Comparison of ENCODE assay signal across 23 mouse cellular contexts in genomic region chr13:39290216-39290960, GRCm38 (mm10).
A peak's percentile ranks its signal among the peaks of the same experiment; 100 is the strongest.
DNase-seq lines count a peak whose midpoint lies in the region; ATAC-seq and TF ChIP-seq lines count a peak whose summit lies in the region.
"Had no signal": no experiment of that assay in that cellular context is flagged by ENCODE, and none has a peak within 500 bp of the region (broad histone marks: within the 10 kb centered on the region; RNA-seq: fewer than 3 reads in every experiment).

No protein-coding gene starts in this region.

- H3K9me3 ChIP-seq in heart, embryonic 11.5 days (replicated peaks; ENCODE audit: control insufficient read depth, low read length): no peaks in the 10 kb centered on the region
- H3K9me3 ChIP-seq in lung, postnatal 0 days (ENCODE audit: low read length): no peaks in the 10 kb centered on the region
- H3K9me3 ChIP-seq in neural tube, embryonic 15.5 days (replicated peaks): no peaks in the 10 kb centered on the region
- H3K9me3 ChIP-seq: forebrain, embryonic 13.5 days; limb, embryonic 12.5 days; liver, embryonic 15.5 days; midbrain, embryonic 12.5 days; stomach, embryonic 15.5 days had no signal

- H3K79me2 ChIP-seq in myocyte (ENCODE audit: control insufficient read depth, insufficient read depth): no peaks in the 10 kb centered on the region

- H3K27me3 ChIP-seq in heart, embryonic 11.5 days (ENCODE audit: control insufficient read depth, insufficient read depth, low read length): no peaks in the 10 kb centered on the region
- no peaks in the 10 kb centered on the region for H3K27me3 ChIP-seq in lung, postnatal 0 days (replicated peaks; ENCODE audit: insufficient read depth, low read length)
- H3K27me3 ChIP-seq in myocyte (ENCODE audit: control insufficient read depth, insufficient read depth, insufficient read length): no peaks in the 10 kb centered on the region
- no peaks in the 10 kb centered on the region for H3K27me3 ChIP-seq in neural tube, embryonic 15.5 days (replicated peaks)
- H3K27me3 ChIP-seq: forebrain, embryonic 13.5 days; limb, embryonic 12.5 days; liver, embryonic 15.5 days; midbrain, embryonic 12.5 days; stomach, embryonic 15.5 days had no signal

- no peak overlapping the region for H3K9ac ChIP-seq in heart, embryonic 11.5 days (ENCODE audit: low read depth, low read length)
- H3K9ac ChIP-seq in lung, postnatal 0 days (replicated peaks; ENCODE audit: low read depth): no peak overlapping the region
- H3K9ac ChIP-seq in neural tube, embryonic 15.5 days (replicated peaks): no peak overlapping the region
- H3K9ac ChIP-seq: forebrain, embryonic 13.5 days; limb, embryonic 12.5 days; liver, embryonic 15.5 days; midbrain, embryonic 12.5 days; stomach, embryonic 15.5 days had no signal

- DNase-seq in heart, adult 8-10 months (ENCODE audit: low spot score): peak; percentile 35
- DNase-seq in lung, postnatal 0 days (ENCODE audit: low spot score): peak; percentile 16
- DNase-seq in lung, postnatal 10 days: no peak
- peak; percentile 84 for DNase-seq in NIH3T3 (ENCODE audit: low read depth)
- DNase-seq in kidney, postnatal 25 days: no peak
- DNase-seq: adrenal gland, postnatal 10 days; cerebellum, adult 11-12 months; cerebellum, postnatal 36 days; kidney, adult 8-10 months; kidney, postnatal 36 days; retina, postnatal 1 day had no signal

- WGBS in heart, embryonic 11.5 days (ENCODE audit: insufficient replicate concordance): 61% methylated on average over 5 of the region's 6 CpGs
- 40% methylated on average over 5 of the region's 6 CpGs for WGBS in lung, postnatal 0 days
- WGBS in neural tube, embryonic 15.5 days: 70% methylated on average over 5 of the region's 6 CpGs

- no peak overlapping the region for H3K4me2 ChIP-seq in heart, embryonic 11.5 days
- no peak overlapping the region for H3K4me2 ChIP-seq in lung, postnatal 0 days (replicated peaks; ENCODE audit: low read depth, low read length)
- no peak overlapping the region for H3K4me2 ChIP-seq in myocyte (ENCODE audit: low read depth)
- no peak overlapping the region for H3K4me2 ChIP-seq in neural tube, embryonic 15.5 days
- H3K4me2 ChIP-seq: forebrain, embryonic 13.5 days; limb, embryonic 12.5 days; liver, embryonic 15.5 days; midbrain, embryonic 12.5 days; stomach, embryonic 15.5 days had no signal

- H3K27ac ChIP-seq in heart, embryonic 11.5 days (ENCODE audit: low read depth, low read length): no peak overlapping the region
- no peak overlapping the region for H3K27ac ChIP-seq in lung, postnatal 0 days (ENCODE audit: low read length)
- no peak overlapping the region for H3K27ac ChIP-seq in neural tube, embryonic 15.5 days (replicated peaks)
- H3K27ac ChIP-seq: forebrain, embryonic 13.5 days; limb, embryonic 12.5 days; liver, embryonic 15.5 days; macrophage; midbrain, embryonic 12.5 days; stomach, embryonic 15.5 days had no signal

- TF ChIP-seq EP300 in lung, postnatal 0 days (IDR thresholded peaks at IDR 0.05): no peak

- H3ac ChIP-seq in myocyte (ENCODE audit: control insufficient read depth, insufficient read length): no peak overlapping the region

- H3K4me3 ChIP-seq in heart, embryonic 11.5 days (ENCODE audit: low read depth, low read length): no peak overlapping the region
- H3K4me3 ChIP-seq in lung, postnatal 0 days (ENCODE audit: low read depth, low read length): no peak overlapping the region
- no peak overlapping the region for H3K4me3 ChIP-seq in myocyte
- no peak overlapping the region for H3K4me3 ChIP-seq in neural tube, embryonic 15.5 days (replicated peaks)
- H3K4me3 ChIP-seq: forebrain, embryonic 13.5 days; limb, embryonic 12.5 days; liver, embryonic 15.5 days; midbrain, embryonic 12.5 days; stomach, embryonic 15.5 days had no signal

- TF ChIP-seq CTCF in lung, postnatal 0 days (IDR thresholded peaks at IDR 0.05): no peak

- no peak for TF ChIP-seq POLR2A in myocyte (IDR thresholded peaks at IDR 0.05; ENCODE audit: insufficient read length, low read depth)

- ATAC-seq in heart, embryonic 11.5 days (replicated peaks; ENCODE audit: insufficient number of reproducible peaks, low FRiP score, low TSS enrichment): no peak
- ATAC-seq in lung, postnatal 0 days: no peak
- no peak for ATAC-seq in neural tube, embryonic 15.5 days (ENCODE audit: low FRiP score)
- ATAC-seq: CD4-positive, CD25-positive, alpha-beta regulatory T cell, adult 4 months; forebrain, embryonic 13.5 days; inflammation-experienced regulatory T-cells, adult 6 months had no signal

- no peaks in the 10 kb centered on the region for H3K36me3 ChIP-seq in heart, embryonic 11.5 days (ENCODE audit: control insufficient read depth, insufficient read depth, low read length)
- no peaks in the 10 kb centered on the region for H3K36me3 ChIP-seq in lung, postnatal 0 days (ENCODE audit: insufficient read depth, low read length)
- H3K36me3 ChIP-seq in myocyte (ENCODE audit: control insufficient read depth, insufficient read depth): no peaks in the 10 kb centered on the region
- no peaks in the 10 kb centered on the region for H3K36me3 ChIP-seq in neural tube, embryonic 15.5 days
- H3K36me3 ChIP-seq: G1E; limb, embryonic 12.5 days; liver, embryonic 15.5 days; midbrain, embryonic 12.5 days; stomach, embryonic 15.5 days had no signal

- H3K4me1 ChIP-seq in heart, embryonic 11.5 days (ENCODE audit: control insufficient read depth, insufficient read depth, low read length): no peaks in the 10 kb centered on the region
- H3K4me1 ChIP-seq in lung, postnatal 0 days (ENCODE audit: insufficient read depth, low read depth, low read length): no peaks in the 10 kb centered on the region
- no peaks in the 10 kb centered on the region for H3K4me1 ChIP-seq in neural tube, embryonic 15.5 days
- H3K4me1 ChIP-seq: forebrain, embryonic 13.5 days; limb, embryonic 12.5 days; liver, embryonic 15.5 days; midbrain, embryonic 12.5 days; stomach, embryonic 15.5 days had no signal

TF ChIP-seq in myocyte, 11 proteins besides CTCF, POLR2A, EP300 and RAD21:
- TF ChIP-seq CEBPB (IDR thresholded peaks at IDR 0.05; ENCODE audit: insufficient read depth, poor library complexity, severe bottlenecking) (0 out of 2 replicates have a peak, but pooled peaks have one; percentile 55), POLR2AphosphoS2 (IDR thresholded peaks at IDR 0.05; ENCODE audit: insufficient read length, low read depth) (no peak)

Comparison
In these comparisons a context has a peak if more than half of its experiments do, and no peak if none do; other contexts are left out.
1. DNase-seq: peak in heart, adult 8-10 months (single experiment), lung, postnatal 0 days (single experiment) and NIH3T3 (single experiment); none in lung, postnatal 10 days (single experiment) and kidney, postnatal 25 days (0 of 2).